Mouse (Mus musculus) limb, embryonic 14.5 days (tissue): Measurements from ENCODE around the gene Rpusd3. TPM values are rescaled to one million over a fixed set of nuclear protein-coding genes. Genes with fewer than 3 reads are reported as not detected.
A peak's percentile ranks its signal among the peaks of the same experiment; 100 is the strongest.

ENCODE experiments used
- ATAC-seq: fragments of 200-750 bp; cut with Nextera tagmentation; 2 replicates; pipeline ENCODE4 v1.8.0; 2017; ENCODE audit warnings: low read depth, moderate number of reproducible peaks, moderate TSS enrichment; ENCODE audit not compliant: low FRiP score
- DNase-seq: peaks from one replicate; pipeline ENCODE4 v3.0.0-alpha.2; 2015; ENCODE audit warnings: low spot score
- H3K27ac ChIP-seq: fragments of 300-500 bp; sonication (generic); replicated peaks from 2 replicates; pipeline ENCODE4 v1.5.1; 2014; ENCODE audit warnings: low read depth, mild to moderate bottlenecking, low read length, moderate library complexity, mixed read lengths
- H3K27me3 ChIP-seq: fragments of 300-500 bp; sonication (generic); 2 replicates; pipeline ENCODE4 v1.6.1; 2014; ENCODE audit warnings: low read length, mixed read lengths; ENCODE audit not compliant: control insufficient read depth, insufficient read depth
- H3K36me3 ChIP-seq: fragments of 300-500 bp; sonication (generic); 2 replicates; pipeline ENCODE4 v1.6.1; 2014; ENCODE audit warnings: mild to moderate bottlenecking, low read length, moderate library complexity, mixed read lengths; ENCODE audit not compliant: control insufficient read depth, insufficient read depth
- H3K4me1 ChIP-seq: fragments of 300-500 bp; sonication (generic); 2 replicates; pipeline ENCODE4 v1.6.1; 2014; ENCODE audit warnings: antibody characterized with exemption, low read length, mixed read lengths; ENCODE audit not compliant: control insufficient read depth, insufficient read depth
- H3K4me2 ChIP-seq: fragments of 300-500 bp; sonication (generic); replicated peaks from 2 replicates; pipeline ENCODE4 v1.6.1; 2014; ENCODE audit warnings: low read depth, mild to moderate bottlenecking, low read length, moderate library complexity; ENCODE audit not compliant: severe bottlenecking
- H3K4me3 ChIP-seq: fragments of 300-500 bp; sonication (generic); replicated peaks from 2 replicates; pipeline ENCODE4 v1.5.1; 2014; ENCODE audit warnings: low read length
- H3K9ac ChIP-seq: fragments of 300-500 bp; sonication (generic); 2 replicates; pipeline ENCODE4 v1.6.1; 2014; ENCODE audit warnings: mild to moderate bottlenecking, low read depth, low read length, moderate library complexity; ENCODE audit not compliant: severe bottlenecking
- H3K9me3 ChIP-seq: fragments of 300-500 bp; sonication (generic); 2 replicates; pipeline ENCODE4 v1.6.1; 2016; ENCODE audit warnings: low read length; ENCODE audit not compliant: control insufficient read depth
- POLR2A ChIP-seq: fragments of 200-500 bp; IDR thresholded peaks from 2 replicates; pipeline ENCODE4 v1.8.0; 2012; ENCODE audit warnings: inconsistent platforms, mild to moderate bottlenecking, moderate library complexity, borderline replicate concordance; ENCODE audit not compliant: insufficient read depth, insufficient read length; ENCODE audit errors: extremely low read depth
- WGBS: fragments of 180-500 bp; shearing (Covaris S2); extraction: QIAGEN DNeasy Blood & Tissue Kit; methylation state at CpG from one replicate; pipeline ENCODE4 v1.1.7; 2014; 5-methylcytosine and 5-hydroxymethylcytosine counted together
- polyA plus RNA-seq, 2 experiments: library from polyadenylated mRNA; depleted of rRNA in 1 of 2; stranded (reverse) in 1 of 2; unstranded in 1 of 2; fragments of >200 nt; fragmentation: Nextera tagmentation in 1 of 2; extraction: Ambion mirVana in 1 of 2; gene quantifications; 2 replicates each; pipeline versions ENCODE4 v1.2.1 to v1.2.3; 2012 to 2014

Gene Rpusd3
- polyA plus RNA-seq, 2 experiments, result 25.1 to 38.9 TPM

DNA sequence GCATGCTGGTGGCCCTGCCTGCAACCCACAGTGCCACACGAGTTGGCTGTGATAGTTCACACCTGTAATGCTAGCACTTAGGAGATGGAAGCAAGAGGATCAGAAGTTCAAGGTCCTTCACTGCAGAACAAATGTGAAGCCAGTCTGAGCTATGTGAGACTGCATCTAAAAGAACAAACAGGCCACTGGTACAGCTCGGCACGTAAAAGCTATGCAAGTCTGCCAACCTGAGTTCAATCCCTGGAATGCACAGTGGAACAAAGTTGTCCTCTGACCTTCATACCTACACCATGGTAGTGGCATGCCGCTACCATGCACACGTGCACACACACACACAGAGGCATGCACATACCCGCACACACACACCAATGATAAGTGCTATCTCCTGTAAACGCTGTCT, 5.0 kb upstream of the Rpusd3 start:
- Histone ChIP-seq H3K4me1 (no peaks in the 10 kb centered on the region), H3K9me3 (no peaks in the 10 kb centered on the region), H3K27ac (no peak overlapping the region), H3K4me2 (no peak overlapping the region), H3K36me3 (no peaks in the 10 kb centered on the region), H3K9ac (no peak overlapping the region), H3K27me3 (no peaks in the 10 kb centered on the region), H3K4me3 (no peak overlapping the region)
- DNase-seq (no peak), ATAC-seq (no peak)
- TF ChIP-seq POLR2A, result no peak
- WGBS, result 93% methylated on average over 7 of the region's 7 CpGs

DNA sequence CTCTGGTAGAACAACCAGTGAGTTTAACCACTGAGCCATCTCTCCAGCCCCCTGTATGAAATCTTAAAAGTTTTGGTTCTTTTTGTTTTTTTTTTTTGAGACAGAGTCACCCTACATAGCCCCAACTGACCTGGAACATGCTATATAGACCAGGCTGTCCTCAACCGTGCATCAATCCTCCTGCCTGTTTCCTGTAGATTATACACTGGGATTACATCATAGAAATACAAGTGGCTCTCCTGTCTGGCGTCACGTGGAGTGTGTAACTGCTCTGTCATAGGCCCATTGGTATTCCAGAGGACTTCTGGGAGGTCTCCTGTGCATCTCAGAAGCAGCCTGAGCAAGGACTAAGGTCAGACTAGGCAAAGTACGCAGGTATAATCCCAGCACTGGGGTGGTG, 3.9 kb upstream of the Rpusd3 start:
- DNase-seq (no peak), ATAC-seq (no peak)
- no peaks in the 10 kb centered on the region for H3K27me3 ChIP-seq
- WGBS, result 68% methylated on average over 4 of the region's 4 CpGs
- H3K9me3 ChIP-seq, result no peaks in the 10 kb centered on the region
- H3K27ac ChIP-seq, result no peak overlapping the region
- no peak overlapping the region for H3K4me3 ChIP-seq
- peaks cover 7% of the 10 kb centered on the region for H3K4me1 ChIP-seq
- H3K4me2 ChIP-seq, result no peak overlapping the region
- no peak for TF ChIP-seq POLR2A
- H3K9ac ChIP-seq, result no peak overlapping the region
- H3K36me3 ChIP-seq, result no peaks in the 10 kb centered on the region

DNA sequence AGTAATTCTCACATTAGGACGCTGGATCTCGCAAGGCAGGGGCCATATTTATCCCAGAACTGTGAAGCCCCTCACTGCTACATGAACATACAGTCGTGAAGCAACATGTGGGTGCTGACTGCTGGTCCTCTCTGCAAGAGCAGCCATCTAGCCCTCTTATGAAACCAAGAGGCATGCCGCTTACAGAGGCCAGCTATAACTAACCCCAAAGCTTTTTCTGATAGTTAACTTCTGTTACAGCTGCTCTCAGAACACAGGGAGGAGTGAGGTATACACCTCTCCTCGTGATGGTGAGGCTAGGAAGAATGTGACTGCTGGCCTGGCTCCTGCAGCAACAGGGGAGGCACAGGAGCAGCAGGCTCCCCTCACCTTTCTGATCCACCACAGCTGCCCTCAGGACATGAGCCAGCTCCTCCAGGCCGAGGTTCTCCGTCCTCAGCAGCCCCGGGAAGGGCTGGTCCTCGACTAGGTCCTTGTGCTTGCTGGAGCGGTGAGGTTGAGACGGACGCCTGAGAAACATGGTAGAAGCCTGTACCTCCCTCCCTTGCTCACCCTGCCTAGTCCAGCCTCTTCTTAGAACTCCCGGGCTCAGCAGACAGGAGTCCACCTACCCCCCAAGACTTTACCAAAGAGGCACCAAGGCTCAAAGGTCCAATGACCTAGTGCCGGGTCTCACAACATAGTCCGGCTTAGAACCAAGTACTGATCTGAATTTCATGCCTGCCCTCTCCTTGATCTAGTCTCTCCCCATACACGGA, 520 bp downstream of the Rpusd3 start:
- Histone ChIP-seq H3K27me3 (no peaks in the 10 kb centered on the region), H3K4me2 (peak overlapping the region; percentile 90), H3K4me1 (peaks cover 7% of the 10 kb centered on the region), H3K9ac (peak overlapping the region; percentile 72), H3K9me3 (no peaks in the 10 kb centered on the region), H3K27ac (peak overlapping the region; percentile 43; the same call in 1 of the 2 replicates), H3K4me3 (peak overlapping the region; percentile 69), H3K36me3 (peaks cover 19% of the 10 kb centered on the region)
- WGBS, result 11% methylated on average over 16 of the region's 16 CpGs
- ATAC-seq, result peak; percentile 53
- no peak for TF ChIP-seq POLR2A
- DNase-seq, result no peak

DNA sequence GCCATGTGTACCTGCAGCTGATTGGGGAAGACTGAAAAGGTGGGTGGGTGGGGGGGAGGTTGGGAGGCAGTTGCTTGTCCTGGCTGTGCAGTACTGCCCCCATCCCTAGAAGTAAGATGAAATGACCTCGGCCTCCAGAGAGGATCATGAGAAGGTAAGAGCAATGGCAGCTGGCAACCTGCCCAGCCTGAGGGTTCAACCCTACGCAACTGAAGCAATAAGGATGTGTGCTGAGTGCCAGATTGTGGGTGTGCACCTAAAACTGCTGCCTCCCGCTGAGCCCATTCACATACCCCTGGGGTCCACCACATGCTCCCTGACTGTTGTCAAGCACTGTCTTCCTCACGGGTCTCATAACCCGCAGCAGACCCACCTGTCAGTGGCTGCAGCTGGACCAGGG, 2.7 kb downstream of the Rpusd3 start:
- DNase-seq (no peak), ATAC-seq (no peak)
- 84% methylated on average over 5 of the region's 5 CpGs for WGBS
- Histone ChIP-seq H3K9ac (no peak overlapping the region), H3K36me3 (peaks cover 21% of the 10 kb centered on the region), H3K4me2 (no peak overlapping the region), H3K4me1 (peaks cover 7% of the 10 kb centered on the region), H3K4me3 (no peak overlapping the region), H3K27ac (no peak overlapping the region), H3K9me3 (no peaks in the 10 kb centered on the region), H3K27me3 (no peaks in the 10 kb centered on the region)
- TF ChIP-seq POLR2A, result no peak

DNA sequence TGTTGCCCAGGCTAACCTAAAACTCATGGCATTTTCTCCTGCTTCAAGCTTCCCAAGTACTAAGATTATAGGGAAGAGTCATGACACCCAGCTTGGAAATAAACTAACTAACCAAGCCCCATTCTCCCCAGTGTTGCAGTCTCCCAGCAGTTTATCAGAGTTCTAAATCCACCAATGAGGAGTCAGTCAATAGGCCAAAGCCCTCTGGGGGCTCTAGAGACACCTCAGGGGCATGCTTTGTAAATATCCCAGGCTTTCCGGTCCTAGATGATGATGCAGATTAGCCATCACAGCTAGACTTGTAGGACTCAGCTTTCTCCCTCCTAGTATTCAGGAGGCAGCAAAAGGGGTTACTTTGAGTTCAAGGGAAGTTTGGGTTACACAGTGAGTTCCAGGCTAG, 9.1 kb downstream of the Rpusd3 start:
- H3K27ac ChIP-seq, result no peak overlapping the region
- no peaks in the 10 kb centered on the region for H3K9me3 ChIP-seq
- no peak overlapping the region for H3K4me2 ChIP-seq
- H3K36me3 ChIP-seq, result peaks cover 18% of the 10 kb centered on the region
- DNase-seq (no peak), ATAC-seq (no peak)
- no peak overlapping the region for H3K9ac ChIP-seq
- no peaks in the 10 kb centered on the region for H3K4me1 ChIP-seq
- no peak for TF ChIP-seq POLR2A
- no peaks in the 10 kb centered on the region for H3K27me3 ChIP-seq
- WGBS, result 73% methylated on average over 1 of the region's 1 CpGs
- no peak overlapping the region for H3K4me3 ChIP-seq
